Comparison of ENCODE assay signal across 9 mouse cellular contexts in the genomic region with DNA sequence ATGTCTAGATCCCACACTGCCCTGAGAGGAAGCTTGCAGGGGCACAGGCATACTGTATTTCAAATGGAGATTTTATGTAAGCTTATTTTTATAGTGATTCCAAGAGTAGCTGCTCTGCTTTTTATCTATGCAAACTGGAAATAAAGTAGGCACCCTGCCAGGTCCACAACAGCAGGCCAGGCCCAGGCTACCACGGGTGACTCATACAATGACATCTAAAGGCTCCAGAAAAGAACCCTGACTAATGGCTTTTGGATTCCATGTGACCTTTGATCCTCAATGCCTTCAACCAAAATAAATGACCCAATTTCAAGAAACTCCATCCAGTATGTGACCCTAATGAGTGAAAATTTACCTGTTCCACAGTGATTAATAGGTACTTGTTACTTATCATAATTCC.
A peak's percentile ranks its signal among the peaks of the same experiment; 100 is the strongest.
DNase-seq lines count a peak whose midpoint lies in the region; ATAC-seq lines count a peak whose summit lies in the region.
"Had no signal": no experiment of that assay in that cellular context is flagged by ENCODE, and none has a peak within 500 bp of the region (broad histone marks: within the 10 kb centered on the region; RNA-seq: fewer than 3 reads in every experiment).

No protein-coding gene starts in this region.

- no peak overlapping the region for H3K4me3 ChIP-seq in hindbrain, embryonic 12.5 days
- H3K4me3 ChIP-seq in hindbrain, embryonic 13.5 days, result no peak overlapping the region
- H3K4me3 ChIP-seq: embryonic facial prominence, embryonic 15.5 days had no signal

- H3K4me2 ChIP-seq in hindbrain, embryonic 12.5 days (replicated peaks), result no peak overlapping the region
- no peak overlapping the region for H3K4me2 ChIP-seq in hindbrain, embryonic 13.5 days
- H3K4me2 ChIP-seq: embryonic facial prominence, embryonic 15.5 days had no signal

- H3K9me3 ChIP-seq in hindbrain, embryonic 12.5 days (replicated peaks), result no peaks in the 10 kb centered on the region
- H3K9me3 ChIP-seq in hindbrain, embryonic 13.5 days, result no peaks in the 10 kb centered on the region
- H3K9me3 ChIP-seq: embryonic facial prominence, embryonic 15.5 days had no signal

- no peak for ATAC-seq in hindbrain, embryonic 12.5 days (ENCODE audit: low FRiP score)
- no peak for ATAC-seq in hindbrain, embryonic 13.5 days (ENCODE audit: low FRiP score)

- 0 out of 2 replicates have a peak overlapping the region, but pooled peaks have one; percentile 17 for H3K27ac ChIP-seq in hindbrain, embryonic 12.5 days
- no peak overlapping the region; the same call in 1 of the 2 replicates for H3K27ac ChIP-seq in hindbrain, embryonic 13.5 days
- H3K27ac ChIP-seq: embryonic facial prominence, embryonic 15.5 days had no signal

- peak; percentile 85 for DNase-seq in NIH3T3 (ENCODE audit: low read depth)
- peak; percentile 42 for DNase-seq in embryo, embryonic 11 days
- peak; percentile 54 for DNase-seq in kidney, postnatal 14 days
- no peak for DNase-seq in frontal cortex, postnatal 14 days (ENCODE audit: low spot score in 2 of 2)
- no peak for DNase-seq in right cerebral cortex, postnatal 4 days
- DNase-seq in right cerebral cortex, postnatal 14 days, result no peak

- no peaks in the 10 kb centered on the region for H3K27me3 ChIP-seq in hindbrain, embryonic 12.5 days
- no peaks in the 10 kb centered on the region for H3K27me3 ChIP-seq in hindbrain, embryonic 13.5 days
- H3K27me3 ChIP-seq: embryonic facial prominence, embryonic 15.5 days had no signal

- H3K4me1 ChIP-seq in hindbrain, embryonic 12.5 days, result peaks cover 33% of the 10 kb centered on the region
- H3K4me1 ChIP-seq in hindbrain, embryonic 13.5 days (replicated peaks), result peaks cover 53% of the 10 kb centered on the region

- WGBS in hindbrain, embryonic 12.5 days, result 3% methylated on average over 1 of the region's 1 CpGs
- 0% methylated on average over 1 of the region's 1 CpGs for WGBS in hindbrain, embryonic 13.5 days

- H3K9ac ChIP-seq in hindbrain, embryonic 12.5 days, result no peak overlapping the region
- H3K9ac ChIP-seq in hindbrain, embryonic 13.5 days, result no peak overlapping the region
- H3K9ac ChIP-seq: embryonic facial prominence, embryonic 15.5 days had no signal

- 0 out of 2 replicates have a peak, but pooled peaks cover 4% of the 10 kb centered on the region for H3K36me3 ChIP-seq in hindbrain, embryonic 12.5 days
- no peaks in the 10 kb centered on the region; the same call in 1 of the 2 replicates for H3K36me3 ChIP-seq in hindbrain, embryonic 13.5 days
- H3K36me3 ChIP-seq: embryonic facial prominence, embryonic 15.5 days had no signal

Comparison
In these comparisons a context has a peak if more than half of its experiments do, and no peak if none do; other contexts are left out.
1. DNase-seq: peak in NIH3T3 (single experiment), embryo, embryonic 11 days (single experiment) and kidney, postnatal 14 days (single experiment); none in frontal cortex, postnatal 14 days (0 of 2), right cerebral cortex, postnatal 4 days (single experiment) and right cerebral cortex, postnatal 14 days (single experiment).